9 mouse cellular contexts compared by ENCODE assay signal in the genomic region with DNA sequence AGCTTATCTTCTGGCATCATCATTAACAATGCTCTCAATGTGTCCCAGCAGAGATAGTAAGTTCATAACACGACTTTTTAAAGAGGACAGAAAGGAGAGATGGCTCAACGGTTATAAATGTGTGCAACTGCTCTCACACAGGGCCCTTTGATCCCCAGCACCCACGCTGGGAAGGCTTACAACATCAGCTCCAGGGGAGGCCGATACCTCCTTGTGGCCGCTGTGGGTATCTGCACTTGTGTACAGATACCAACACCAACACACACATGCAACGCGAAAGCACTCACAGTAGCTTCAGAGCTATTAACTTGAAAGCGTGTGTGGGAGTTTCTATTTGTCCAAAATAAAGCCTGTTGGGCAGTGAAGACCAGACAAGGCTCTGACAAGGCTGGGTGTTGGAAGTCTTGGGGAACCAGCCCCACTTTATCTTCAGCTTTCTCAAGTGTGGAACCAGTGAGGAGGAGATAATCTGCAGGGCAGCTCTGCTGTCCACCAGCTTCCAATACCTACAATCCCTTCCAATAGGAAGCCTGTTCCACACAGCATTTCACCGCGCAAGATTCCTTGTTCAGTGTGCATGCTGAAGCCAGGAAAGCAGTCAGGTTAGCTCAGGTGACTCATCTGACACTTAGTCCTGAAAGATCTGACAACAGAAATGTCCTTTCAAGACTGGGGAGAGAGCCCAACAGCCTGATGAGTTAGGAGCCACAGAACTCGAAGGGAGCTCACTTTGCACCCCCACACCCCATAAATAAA. TPM values are rescaled to one million over a fixed set of nuclear protein-coding genes. Genes with fewer than 3 reads are reported as not detected.
DNase-seq lines count a peak whose midpoint lies in the region; ATAC-seq and TF ChIP-seq lines count a peak whose summit lies in the region.
"Had no signal": no experiment of that assay in that cellular context is flagged by ENCODE, and none has a peak within 500 bp of the region (broad histone marks: within the 10 kb centered on the region; RNA-seq: fewer than 3 reads in every experiment).

No protein-coding gene starts in this region.

- DNase-seq in left cerebral cortex, adult 2 months (ENCODE audit: extremely low spot score in 1 of 2, low spot score in 2 of 2): no peak
- no peak for DNase-seq in left cerebral cortex, postnatal 4 days
- peak; percentile 21 for DNase-seq in hindbrain, postnatal 0 days (ENCODE audit: low spot score)
- peak; percentile 44 for DNase-seq in lung, postnatal 36 days
- peak; percentile 35 for DNase-seq in stomach, postnatal 0 days (ENCODE audit: low spot score)
- DNase-seq in spleen, postnatal 14 days (ENCODE audit: low spot score in 2 of 2): no peak
- DNase-seq in layer of hippocampus, adult 18-20 months (ENCODE audit: low spot score in 2 of 2): no peak

- TF ChIP-seq POLR2A in cortical plate, adult 2 months (IDR thresholded peaks at IDR 0.05; ENCODE audit: extremely low read depth, insufficient read depth, low read length): no peak

- WGBS in hindbrain, postnatal 0 days: 73% methylated on average over 11 of the region's 11 CpGs
- WGBS in stomach, postnatal 0 days: 63% methylated on average over 11 of the region's 11 CpGs

- intact Hi-C loops in left cerebral cortex, adult 2 months (cut with DNase I): no loop called here
- intact Hi-C loops in left cerebral cortex, postnatal 4 days (cut with DNase I): no loop called here

- no peaks in the 10 kb centered on the region for H3K27me3 ChIP-seq in hindbrain, postnatal 0 days (ENCODE audit: insufficient read depth, low read length)
- H3K27me3 ChIP-seq in stomach, postnatal 0 days (ENCODE audit: control insufficient read depth, insufficient read depth, low read length): no peaks in the 10 kb centered on the region

- H3K4me1 ChIP-seq in cortical plate, adult 2 months (ENCODE audit: control insufficient read depth, insufficient read depth, low read length): peaks cover 8% of the 10 kb centered on the region
- peaks cover 16% of the 10 kb centered on the region for H3K4me1 ChIP-seq in hindbrain, postnatal 0 days (ENCODE audit: insufficient read depth, low read length)
- peaks cover 5% of the 10 kb centered on the region; the same call in 1 of the 2 replicates for H3K4me1 ChIP-seq in stomach, postnatal 0 days (replicated peaks; ENCODE audit: control insufficient read depth, insufficient read depth)

- peak overlapping the region; percentile 89 for H3K4me3 ChIP-seq in left cerebral cortex, adult 2 months
- H3K4me3 ChIP-seq in cortical plate, adult 2 months (ENCODE audit: insufficient read depth, low read length): peak overlapping the region; percentile 88
- peak overlapping the region; percentile 80 for H3K4me3 ChIP-seq in hindbrain, postnatal 0 days (ENCODE audit: low read length)
- peak overlapping the region; percentile 80; the same call in 1 of the 2 replicates for H3K4me3 ChIP-seq in stomach, postnatal 0 days (ENCODE audit: low read depth, low read length)

- peak; percentile 51 for TF ChIP-seq CTCF in left cerebral cortex, adult 2 months (IDR thresholded peaks at IDR 0.05)
- TF ChIP-seq CTCF in cortical plate, adult 2 months (IDR thresholded peaks at IDR 0.05; ENCODE audit: extremely low read depth, insufficient read depth, low read length): 0 out of 2 replicates have a peak, but pooled peaks have one; percentile 12
- TF ChIP-seq CTCF in hindbrain, postnatal 0 days (IDR thresholded peaks at IDR 0.05; ENCODE audit: low read depth): peak; percentile 62
- TF ChIP-seq CTCF in stomach, postnatal 0 days (IDR thresholded peaks at IDR 0.05; ENCODE audit: low read depth): peak; percentile 65

- H3K4me2 ChIP-seq in hindbrain, postnatal 0 days (ENCODE audit: low read depth, low read length): peak overlapping the region; percentile 87
- peak overlapping the region; percentile 96 for H3K4me2 ChIP-seq in stomach, postnatal 0 days (replicated peaks; ENCODE audit: low read depth)

- peak overlapping the region; percentile 93 for H3K9ac ChIP-seq in hindbrain, postnatal 0 days (replicated peaks; ENCODE audit: low read length)
- H3K9ac ChIP-seq in stomach, postnatal 0 days (ENCODE audit: low read length): no peak overlapping the region

- no peak overlapping the region for H3K27ac ChIP-seq in left cerebral cortex, adult 2 months
- no peak overlapping the region for H3K27ac ChIP-seq in cortical plate, adult 2 months (ENCODE audit: insufficient read depth, low read length)
- no peak overlapping the region for H3K27ac ChIP-seq in hindbrain, postnatal 0 days
- H3K27ac ChIP-seq in stomach, postnatal 0 days (replicated peaks): no peak overlapping the region

- no peak for ATAC-seq in hindbrain, postnatal 0 days
- no peak for ATAC-seq in stomach, postnatal 0 days (ENCODE audit: low FRiP score, low TSS enrichment)

- TF ChIP-seq EP300 in stomach, postnatal 0 days (optimal IDR thresholded peaks at IDR 0.05): no peak

- no peaks in the 10 kb centered on the region for H3K9me3 ChIP-seq in hindbrain, postnatal 0 days (ENCODE audit: low read length)
- no peaks in the 10 kb centered on the region for H3K9me3 ChIP-seq in stomach, postnatal 0 days (ENCODE audit: control insufficient read depth, low read length)

- no peaks in the 10 kb centered on the region; the same call in 1 of the 2 replicates for H3K36me3 ChIP-seq in hindbrain, postnatal 0 days (ENCODE audit: insufficient read depth, low read length)
- H3K36me3 ChIP-seq in stomach, postnatal 0 days (ENCODE audit: control insufficient read depth, insufficient read depth, low read length): no peaks in the 10 kb centered on the region; the same call in 1 of the 2 replicates

RNA-seq across cellular contexts. Expression of gene Dgke, which starts 8.0 kb away (rescaled TPM):
- 10 to 100 TPM; 52.8 to 57.0 TPM for total RNA-seq in left cerebral cortex, adult 2 months (2021)
- 10 to 100 TPM; 31.6 to 33.7 TPM for total RNA-seq in left cerebral cortex, postnatal 4 days (2021)
- polyA plus RNA-seq in cortical plate, adult 2 months (2012; rRNA removed): 35.3 and 36.2 TPM in 2 replicates
- total RNA-seq in hindbrain, postnatal 0 days (2014; rRNA removed): 32.6 and 33.5 TPM in 2 replicates
- polyA plus RNA-seq in hindbrain, postnatal 0 days (2015; fragmentation: Nextera tagmentation; extraction: Ambion mirVana): 14.6 and 14.7 TPM in 2 replicates
- 1.9 and 2.2 TPM in 2 replicates for polyA plus RNA-seq in stomach, postnatal 0 days (2015; fragmentation: Nextera tagmentation; extraction: Ambion mirVana)
- total RNA-seq in layer of hippocampus, adult 18-20 months (2021): 10 to 100 TPM; 46.7 to 48.0 TPM
- polyA plus RNA-seq: erythroblast, embryonic 14.5 days had no signal

RNA-seq across cellular contexts. Expression of gene Gm525, which starts 14.9 kb away (rescaled TPM):
- total RNA-seq in left cerebral cortex, adult 2 months (2021): under 1 TPM in 1 of 2 experiments, not detected in 1; 0.95 TPM
- total RNA-seq in left cerebral cortex, postnatal 4 days (2021): not detected
- polyA plus RNA-seq in cortical plate, adult 2 months (2012; rRNA removed): 0.23 and 0.45 TPM in 2 replicates
- total RNA-seq in hindbrain, postnatal 0 days (2014; rRNA removed): not detected in 2 replicates
- polyA plus RNA-seq in hindbrain, postnatal 0 days (2015; fragmentation: Nextera tagmentation; extraction: Ambion mirVana): 0.48 and 0.63 TPM in 2 replicates
- polyA plus RNA-seq in stomach, postnatal 0 days (2015; fragmentation: Nextera tagmentation; extraction: Ambion mirVana): 0.68 and 1.7 TPM in 2 replicates
- not detected for total RNA-seq in layer of hippocampus, adult 18-20 months (2021)
- polyA plus RNA-seq: erythroblast, embryonic 14.5 days had no signal

RNA-seq across cellular contexts. Expression of gene Trim25, which starts 59.5 kb away (rescaled TPM):
- 1 to 10 TPM; 3.7 to 3.9 TPM for total RNA-seq in left cerebral cortex, adult 2 months (2021)
- 1 to 10 TPM; 5.6 to 5.8 TPM for total RNA-seq in left cerebral cortex, postnatal 4 days (2021)
- 3.2 and 3.7 TPM in 2 replicates for polyA plus RNA-seq in cortical plate, adult 2 months (2012; rRNA removed)
- total RNA-seq in hindbrain, postnatal 0 days (2014; rRNA removed): 0.97 and 4.6 TPM in 2 replicates
- polyA plus RNA-seq in hindbrain, postnatal 0 days (2015; fragmentation: Nextera tagmentation; extraction: Ambion mirVana): 5.3 and 6.2 TPM in 2 replicates
- polyA plus RNA-seq in stomach, postnatal 0 days (2015; fragmentation: Nextera tagmentation; extraction: Ambion mirVana): 28.3 and 29.5 TPM in 2 replicates
- total RNA-seq in layer of hippocampus, adult 18-20 months (2021): 1 to 10 TPM; 3.6 to 3.7 TPM

Comparison
In these comparisons a context has a peak if more than half of its experiments do, and no peak if none do; other contexts are left out.
1. DNase-seq: peak in hindbrain, postnatal 0 days (single experiment), lung, postnatal 36 days (single experiment) and stomach, postnatal 0 days (single experiment); none in left cerebral cortex, adult 2 months (0 of 2), left cerebral cortex, postnatal 4 days (single experiment), spleen, postnatal 14 days (0 of 2) and layer of hippocampus, adult 18-20 months (0 of 2).
2. CTCF ChIP-seq: peak in every context shown above with its lines; median percentile 65 in stomach, postnatal 0 days; 62 in hindbrain, postnatal 0 days; 51 in left cerebral cortex, adult 2 months; 12 in cortical plate, adult 2 months.
3. Peak in every context shown above with its lines, with median percentiles within 50 percentile points of each other: H3K4me3 ChIP-seq.